Mouse (Mus musculus): ENCODE measurements around the gene Tob2.

DNA sequence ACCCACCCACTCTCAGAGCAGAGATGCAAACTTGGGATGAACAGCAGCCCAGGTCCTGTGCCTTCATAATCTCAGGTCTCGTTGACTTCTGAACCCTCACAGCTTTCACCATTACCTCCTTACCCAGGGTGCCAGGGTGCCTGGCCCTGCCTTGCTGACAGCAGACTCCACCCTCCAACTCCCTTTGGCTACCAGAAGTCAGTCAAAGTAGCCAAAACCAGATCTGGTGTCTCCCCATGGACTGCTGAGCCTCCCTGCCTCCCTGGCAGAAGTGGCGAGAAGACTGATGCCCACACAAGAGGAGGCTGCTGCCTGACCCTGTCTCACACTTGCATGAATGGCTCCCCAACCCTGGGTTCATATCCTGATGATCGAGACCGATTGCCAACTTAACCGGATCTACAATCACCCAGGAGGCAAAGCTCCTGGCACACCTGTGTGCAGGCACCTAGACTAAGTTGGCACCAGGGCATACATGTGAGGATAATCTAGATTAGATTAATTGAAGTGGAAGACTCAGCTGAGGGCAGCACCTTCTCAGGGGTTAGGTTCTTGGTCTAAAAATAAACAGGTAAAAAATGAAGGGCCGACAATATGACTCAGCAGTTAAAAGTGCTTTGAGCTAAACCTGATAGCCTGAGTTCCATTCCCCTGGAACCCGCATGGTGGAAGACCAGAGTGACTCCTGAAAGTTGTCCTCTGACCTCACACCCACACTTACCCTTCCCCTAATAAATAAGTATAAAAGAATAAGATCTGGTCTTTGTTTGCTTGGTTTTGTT lies 30.0 kb downstream of the Tob2 start:
- TF ChIP-seq POLR2A (IDR thresholded peaks at IDR 0.05; ENCODE audit: insufficient read depth, low read depth, low read length) (no peak), CTCF (IDR thresholded peaks at IDR 0.05) (no peak)
